Mouse (Mus musculus): Measurements from ENCODE around the gene Phb2.

- no peak for TF ChIP-seq GATA1 (IDR thresholded peaks at IDR 0.05; ENCODE audit: low read length)
- no peak for TF ChIP-seq TAL1 (IDR thresholded peaks at IDR 0.05; ENCODE audit: low read length)
These were observed 20.6 kb downstream of the Phb2 start for GRCm38 (mm10) chr6:124732476-124733370.
